10 mouse cellular contexts compared by ENCODE assay signal in the genomic region with DNA sequence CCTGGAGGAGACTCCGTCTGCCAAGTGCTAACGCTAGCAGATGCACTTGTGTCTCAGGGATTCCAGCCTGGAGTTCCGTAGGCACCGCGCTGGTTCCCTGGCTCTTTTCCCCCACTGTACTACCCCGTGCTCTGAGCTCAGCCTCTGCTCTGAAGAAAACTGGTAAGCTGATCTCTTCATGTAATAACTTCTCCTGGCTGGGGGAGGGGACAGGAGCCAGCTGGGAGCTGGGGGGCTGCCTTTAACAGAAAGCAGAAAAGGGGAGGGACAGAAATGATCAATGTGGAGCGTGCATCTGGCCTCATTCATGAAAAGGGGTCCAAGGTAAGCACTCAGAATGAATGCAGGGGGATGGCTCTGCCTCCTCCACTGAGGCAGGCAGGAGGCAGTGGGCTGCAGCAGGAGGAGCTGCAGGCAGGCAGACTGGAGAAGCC.
DNase-seq lines count a peak whose midpoint lies in the region; ATAC-seq and TF ChIP-seq lines count a peak whose summit lies in the region.
"Had no signal": no experiment of that assay in that cellular context is flagged by ENCODE, and none has a peak within 500 bp of the region (broad histone marks: within the 10 kb centered on the region; RNA-seq: fewer than 3 reads in every experiment).

No protein-coding gene starts in this region.

- H3K4me3 ChIP-seq in lung, embryonic 14.5 days (ENCODE audit: low read depth, low read length) = peak overlapping the region; percentile 21; the same call in 1 of the 2 replicates
- H3K4me3 ChIP-seq in forebrain, embryonic 13.5 days = no peak overlapping the region
- H3K4me3 ChIP-seq in limb, embryonic 14.5 days (replicated peaks; ENCODE audit: low read length) = peak overlapping the region; percentile 36
- no peak overlapping the region for H3K4me3 ChIP-seq in stomach, embryonic 16.5 days (replicated peaks; ENCODE audit: low read length)
- H3K4me3 ChIP-seq: stomach, embryonic 15.5 days had no signal

- peak overlapping the region; percentile 38; the same call in 1 of the 2 replicates for H3K4me2 ChIP-seq in lung, embryonic 14.5 days
- H3K4me2 ChIP-seq in forebrain, embryonic 13.5 days = 0 out of 2 replicates have a peak overlapping the region, but pooled peaks have one; percentile 4
- H3K4me2 ChIP-seq in limb, embryonic 14.5 days (replicated peaks; ENCODE audit: low read depth, low read length, severe bottlenecking) = peak overlapping the region; percentile 47
- H3K4me2 ChIP-seq in stomach, embryonic 16.5 days (ENCODE audit: low read depth, low read length) = 0 out of 2 replicates have a peak overlapping the region, but pooled peaks have one; percentile 0
- H3K4me2 ChIP-seq: stomach, embryonic 15.5 days had no signal

- H3K27me3 ChIP-seq in lung, embryonic 14.5 days (ENCODE audit: insufficient read depth, low read length) = no peaks in the 10 kb centered on the region
- no peaks in the 10 kb centered on the region for H3K27me3 ChIP-seq in forebrain, embryonic 13.5 days
- no peaks in the 10 kb centered on the region for H3K27me3 ChIP-seq in limb, embryonic 14.5 days (ENCODE audit: control insufficient read depth, insufficient read depth, low read length)
- no peaks in the 10 kb centered on the region for H3K27me3 ChIP-seq in stomach, embryonic 16.5 days (ENCODE audit: control insufficient read depth, insufficient read depth, low read length)
- H3K27me3 ChIP-seq: stomach, embryonic 15.5 days had no signal

- H3K4me1 ChIP-seq in lung, embryonic 14.5 days (ENCODE audit: insufficient read depth) = peaks cover 7% of the 10 kb centered on the region; the same call in 1 of the 2 replicates
- peaks cover 11% of the 10 kb centered on the region for H3K4me1 ChIP-seq in forebrain, embryonic 13.5 days
- peaks cover 31% of the 10 kb centered on the region for H3K4me1 ChIP-seq in limb, embryonic 14.5 days (ENCODE audit: control insufficient read depth, insufficient read depth, low read length)
- H3K4me1 ChIP-seq in stomach, embryonic 16.5 days (ENCODE audit: control insufficient read depth, insufficient read depth, low read length) = peaks cover 16% of the 10 kb centered on the region

- no peak; the same call in 1 of the 2 replicates for ATAC-seq in lung, embryonic 14.5 days (ENCODE audit: insufficient read depth)
- no peak for ATAC-seq in forebrain, embryonic 13.5 days
- peak; percentile 67 for ATAC-seq in limb, embryonic 14.5 days (ENCODE audit: low FRiP score, low read depth)
- no peak for ATAC-seq in stomach, embryonic 16.5 days (ENCODE audit: insufficient read depth, low FRiP score)

- H3K9ac ChIP-seq in lung, embryonic 14.5 days = peak overlapping the region; percentile 18; the same call in 1 of the 2 replicates
- H3K9ac ChIP-seq in forebrain, embryonic 13.5 days = peak overlapping the region; percentile 28; the same call in 1 of the 2 replicates
- H3K9ac ChIP-seq in limb, embryonic 14.5 days (ENCODE audit: low read depth, low read length, severe bottlenecking) = 0 out of 2 replicates have a peak overlapping the region, but pooled peaks have one; percentile 52
- H3K9ac ChIP-seq in stomach, embryonic 16.5 days (ENCODE audit: low read length) = no peak overlapping the region
- H3K9ac ChIP-seq: stomach, embryonic 15.5 days had no signal

- no peak overlapping the region for H3K27ac ChIP-seq in lung, embryonic 14.5 days (ENCODE audit: low read depth)
- H3K27ac ChIP-seq in forebrain, embryonic 13.5 days = no peak overlapping the region
- H3K27ac ChIP-seq in limb, embryonic 14.5 days (replicated peaks; ENCODE audit: low read depth, low read length) = peak overlapping the region; percentile 63; the same call in 1 of the 2 replicates
- H3K27ac ChIP-seq in stomach, embryonic 16.5 days (ENCODE audit: low read length) = no peak overlapping the region
- H3K27ac ChIP-seq: stomach, embryonic 15.5 days had no signal

- no peaks in the 10 kb centered on the region for H3K9me3 ChIP-seq in lung, embryonic 14.5 days (ENCODE audit: low read depth, low read length)
- H3K9me3 ChIP-seq in forebrain, embryonic 13.5 days (replicated peaks) = no peaks in the 10 kb centered on the region
- H3K9me3 ChIP-seq in limb, embryonic 14.5 days (ENCODE audit: control insufficient read depth, low read length) = no peaks in the 10 kb centered on the region
- no peaks in the 10 kb centered on the region for H3K9me3 ChIP-seq in stomach, embryonic 16.5 days (replicated peaks; ENCODE audit: control insufficient read depth, low read length)
- H3K9me3 ChIP-seq: G1E; stomach, embryonic 15.5 days had no signal

- no peak for DNase-seq in lung, embryonic 14.5 days
- no peak for DNase-seq in lung, postnatal 10 days
- DNase-seq in limb, embryonic 14.5 days (ENCODE audit: low spot score) = peak; percentile 52
- no peak for DNase-seq in adrenal gland, adult 18-20 months (ENCODE audit: low spot score in 2 of 2)
- no peak for DNase-seq in ovary, adult 18-20 months (ENCODE audit: low spot score)
- DNase-seq: left cerebral cortex, postnatal 4 days had no signal

- 15% methylated on average over 7 of the region's 7 CpGs for WGBS in lung, embryonic 14.5 days
- whole genome bisulfite sequencing in forebrain, embryonic 13.5 days = 26% methylated on average over 7 of the region's 7 CpGs
- WGBS in limb, embryonic 14.5 days = 14% methylated on average over 7 of the region's 7 CpGs
- 30% methylated on average over 7 of the region's 7 CpGs for WGBS in stomach, embryonic 16.5 days

- TF ChIP-seq POLR2A in limb, embryonic 14.5 days (IDR thresholded peaks at IDR 0.05; ENCODE audit: borderline replicate concordance, extremely low read depth, insufficient read depth, insufficient read length) = peak; percentile 38; the same call in 1 of the 2 replicates

- no peaks in the 10 kb centered on the region for H3K36me3 ChIP-seq in lung, embryonic 14.5 days (ENCODE audit: insufficient read depth)
- no peaks in the 10 kb centered on the region for H3K36me3 ChIP-seq in forebrain, embryonic 13.5 days (ENCODE audit: poor library complexity, severe bottlenecking)
- no peaks in the 10 kb centered on the region for H3K36me3 ChIP-seq in limb, embryonic 14.5 days (ENCODE audit: control insufficient read depth, insufficient read depth, low read length)
- no peaks in the 10 kb centered on the region for H3K36me3 ChIP-seq in stomach, embryonic 16.5 days (ENCODE audit: control insufficient read depth, insufficient read depth, low read length)
- H3K36me3 ChIP-seq: G1E; stomach, embryonic 15.5 days had no signal

- no peak for TF ChIP-seq CTCF in lung, embryonic 14.5 days (IDR thresholded peaks at IDR 0.05; ENCODE audit: low read depth)

Comparison
In these comparisons a context has a peak if more than half of its experiments do, and no peak if none do; other contexts are left out.
1. H3K4me3 ChIP-seq: peak in lung, embryonic 14.5 days (single experiment) and limb, embryonic 14.5 days (single experiment); none in forebrain, embryonic 13.5 days (single experiment) and stomach, embryonic 16.5 days (single experiment).
2. Peak in every context shown above with its lines, with median percentiles within 50 percentile points of each other: H3K4me2 ChIP-seq.